Mouse (Mus musculus) thymus, adult 2 months (tissue): ENCODE results near the gene Arnt. TPM values are rescaled to one million over a fixed set of nuclear protein-coding genes. Genes with fewer than 3 reads are reported as not detected.
"Not testable (repeated sequence)": the region's sequence is repeated elsewhere in the genome, so short reads cannot be mapped to it uniquely, and the experiment has no call there.

Source experiments
- DNase-seq: peaks from one replicate; pipeline ENCODE4 v3.0.0; 2021
- H3K27ac ChIP-seq: fragments of 200-500 bp; 2 replicates; pipeline ENCODE4 v1.5.1; 2012; ENCODE audit warnings: low read length, control low read depth; ENCODE audit not compliant: control insufficient read depth, insufficient read depth
- H3K27me3 ChIP-seq: fragments of 200-500 bp; 2 replicates; pipeline ENCODE4 v1.6.1; 2012; ENCODE audit warnings: mild to moderate bottlenecking, low read length, moderate library complexity, mixed read lengths; ENCODE audit not compliant: control insufficient read depth, insufficient read depth
- H3K36me3 ChIP-seq: fragments of 200-500 bp; 2 replicates; pipeline ENCODE4 v1.6.1; 2012; ENCODE audit warnings: mild to moderate bottlenecking, low read length, moderate library complexity; ENCODE audit not compliant: control insufficient read depth, insufficient read depth
- H3K4me1 ChIP-seq: fragments of 200-500 bp; replicated peaks from 2 replicates; pipeline ENCODE4 v1.6.1; 2012; ENCODE audit warnings: low read length; ENCODE audit not compliant: control insufficient read depth, insufficient read depth
- H3K4me3 ChIP-seq: fragments of 200-500 bp; 2 replicates; pipeline ENCODE4 v1.5.1; 2012; ENCODE audit warnings: mild to moderate bottlenecking, low read length, control low read depth, moderate library complexity; ENCODE audit not compliant: control insufficient read depth, insufficient read depth
- CTCF ChIP-seq: fragments of 200-500 bp; IDR thresholded peaks from 2 replicates; pipeline ENCODE4 v1.5.1; 2012; ENCODE audit warnings: mild to moderate bottlenecking, control low read depth, low read length, moderate library complexity, borderline replicate concordance; ENCODE audit not compliant: control insufficient read depth, poor library complexity, insufficient read depth; ENCODE audit errors: extremely low read depth
- POLR2A ChIP-seq: fragments of 200-500 bp; IDR thresholded peaks from 2 replicates; pipeline ENCODE4 v1.6.1; 2012; ENCODE audit warnings: mild to moderate bottlenecking, low read length, control low read depth, moderate library complexity; ENCODE audit not compliant: control insufficient read depth, poor library complexity, insufficient read depth; ENCODE audit errors: extremely low read depth
- WGBS: fragments of 180-500 bp; shearing (Covaris S2); methylation state at CpG from one replicate; pipeline ENCODE4 v1.1.7; 2018; 5-methylcytosine and 5-hydroxymethylcytosine counted together
- polyA plus RNA-seq: library from polyadenylated mRNA; depleted of rRNA; stranded (reverse); fragments of >200 nt; gene quantifications from 2 replicates; pipeline ENCODE4 v1.2.3, GENCODE M21; 2012

Arnt gene
- polyA plus RNA-seq, 1 experiment, result 40.5 TPM

DNA sequence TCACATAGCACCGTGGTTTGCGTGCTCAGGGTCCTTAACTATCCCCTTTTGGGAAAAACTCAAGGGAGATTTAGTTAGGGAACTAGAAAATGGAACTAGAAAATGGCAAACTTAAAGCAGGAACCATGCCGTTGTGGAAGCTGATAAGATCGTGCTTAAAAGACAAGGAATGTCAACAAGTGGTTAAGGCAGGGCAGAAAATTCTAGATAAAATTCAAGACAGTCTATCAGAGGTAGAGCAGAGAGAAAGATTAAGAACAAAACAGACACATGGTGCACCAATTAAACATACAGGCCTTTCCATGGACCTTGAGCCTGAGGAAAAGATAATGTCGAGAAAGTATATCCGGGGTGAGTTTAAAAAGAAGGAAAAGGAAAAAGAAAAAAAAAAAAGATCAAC, 16.3 kb upstream of the Arnt start:
- 97% methylated on average over 6 of the region's 6 CpGs for whole genome bisulfite sequencing
- Histone ChIP-seq H3K27ac (no peak overlapping the region), H3K27me3 (no peaks in the 10 kb centered on the region), H3K36me3 (no peaks in the 10 kb centered on the region), H3K4me3 (no peak overlapping the region), H3K4me1 (no peaks in the 10 kb centered on the region)
- TF ChIP-seq POLR2A (no peak), CTCF (no peak)
- DNase-seq, result no peak

DNA sequence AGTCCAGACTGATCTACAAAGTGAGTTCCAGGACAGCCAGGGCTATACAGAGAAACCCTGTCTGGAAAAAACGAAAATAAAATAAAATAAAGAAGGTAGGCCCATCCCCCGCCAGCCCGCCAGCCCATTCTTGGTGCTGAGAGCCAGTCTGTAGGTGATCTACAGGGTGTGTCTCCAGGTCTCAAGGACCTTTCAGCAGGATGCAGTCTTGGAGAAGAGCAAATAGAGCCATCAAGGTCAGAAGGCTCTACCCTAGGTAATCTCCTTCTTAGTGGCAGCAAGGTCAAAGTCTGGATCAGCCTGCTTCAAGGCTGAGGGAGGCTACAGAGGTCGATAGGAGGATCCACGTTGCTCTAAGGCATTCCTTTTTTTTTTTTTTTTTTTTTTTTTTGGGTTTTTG, 7.7 kb upstream of the Arnt start:
- H3K36me3 ChIP-seq, DNase-seq, H3K27me3 ChIP-seq, H3K27ac ChIP-seq, H3K4me3 ChIP-seq, H3K4me1 ChIP-seq: not testable (repeated sequence)
- WGBS, result 85% methylated on average over 5 of the region's 5 CpGs

DNA sequence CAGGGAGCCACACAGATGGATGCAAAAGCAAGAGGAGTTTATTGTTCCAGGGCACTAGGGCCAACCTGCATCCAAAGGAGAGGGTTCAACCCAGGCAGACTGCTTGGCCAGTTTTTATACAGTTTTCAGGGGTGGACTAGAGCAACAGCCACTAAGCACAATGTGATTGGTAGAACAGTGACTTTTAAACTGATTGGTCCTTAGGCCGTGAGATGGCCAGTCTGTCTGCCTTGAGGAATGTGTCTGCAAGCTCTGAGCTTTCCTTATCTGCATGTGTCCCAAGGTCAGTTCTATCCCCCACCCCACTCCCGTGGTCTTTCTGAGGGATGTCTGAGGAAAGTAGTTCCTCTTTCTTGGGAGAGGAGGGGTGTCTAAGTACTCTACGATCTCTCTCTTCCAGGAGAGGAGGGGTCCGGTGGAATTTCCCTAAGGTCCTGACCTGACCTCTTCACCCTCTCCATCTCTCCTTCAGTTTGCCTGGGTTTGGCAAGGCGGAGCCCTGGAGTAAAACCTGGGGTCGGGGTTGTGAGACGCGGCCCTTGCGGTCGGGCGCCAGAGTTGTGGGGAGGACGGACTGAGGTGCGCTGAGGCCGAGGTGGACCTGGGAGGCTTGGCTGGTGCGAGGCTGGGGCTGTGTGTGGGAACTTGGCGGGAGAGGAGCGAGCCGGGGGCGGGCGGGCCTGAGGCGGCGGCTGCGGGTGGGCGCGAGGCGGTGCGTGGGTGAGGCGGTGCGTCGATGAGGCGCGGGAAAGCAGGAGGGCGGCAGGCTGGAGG, 6.9 kb upstream of the Arnt start:
- H3K27me3 ChIP-seq, H3K4me3 ChIP-seq, DNase-seq, H3K36me3 ChIP-seq, H3K27ac ChIP-seq, H3K4me1 ChIP-seq: not testable (repeated sequence)
- 22% methylated on average over 18 of the region's 33 CpGs for WGBS

DNA sequence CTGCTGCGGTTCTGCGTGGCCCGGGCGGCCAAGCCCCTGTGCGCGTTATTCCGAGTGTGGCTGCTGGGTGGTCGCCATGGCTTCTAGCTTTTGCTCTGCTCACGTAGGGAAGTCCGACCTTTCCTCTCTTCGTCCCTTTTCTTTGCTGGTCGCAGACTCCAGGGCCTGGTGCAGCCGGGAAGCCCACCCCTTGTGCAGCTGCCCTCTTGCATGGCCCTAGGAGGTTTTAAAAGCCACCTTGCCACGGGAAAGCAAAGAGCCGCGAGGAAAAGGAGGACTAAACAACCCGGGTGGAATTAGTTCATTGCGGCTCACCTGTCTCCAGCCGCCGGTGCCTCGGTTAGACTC, 6.3 kb upstream of the Arnt start:
- peak; percentile 22 for DNase-seq
- not testable (repeated sequence) for H3K4me1 ChIP-seq, H3K27me3 ChIP-seq, H3K36me3 ChIP-seq, H3K27ac ChIP-seq
- 15% methylated on average over 16 of the region's 21 CpGs for WGBS
- peak overlapping the region; percentile 27 for H3K4me3 ChIP-seq

DNA sequence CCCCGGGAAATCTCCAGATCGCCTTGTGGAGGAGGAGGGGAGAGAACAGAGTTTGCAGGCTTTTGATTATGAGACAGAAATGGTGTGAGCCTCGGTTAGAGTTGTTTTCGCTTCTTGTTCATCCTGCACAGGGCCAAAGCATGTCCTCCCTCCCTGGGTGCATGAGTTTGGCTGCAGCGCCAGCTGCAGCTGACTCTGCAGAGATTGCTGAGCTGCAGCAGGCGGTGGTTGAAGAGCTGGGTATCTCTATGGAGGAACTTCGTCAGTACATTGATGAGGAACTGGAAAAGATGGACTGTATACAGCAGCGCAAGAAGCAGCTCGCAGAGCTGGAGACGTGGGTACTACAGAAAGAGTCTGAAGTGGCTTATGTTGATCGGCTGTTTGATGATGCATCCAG, 5.8 kb upstream of the Arnt start:
- not testable (repeated sequence) for H3K27ac ChIP-seq, H3K4me3 ChIP-seq, DNase-seq, H3K36me3 ChIP-seq, H3K27me3 ChIP-seq, H3K4me1 ChIP-seq
- WGBS, result 44% methylated on average over 5 of the region's 11 CpGs

DNA sequence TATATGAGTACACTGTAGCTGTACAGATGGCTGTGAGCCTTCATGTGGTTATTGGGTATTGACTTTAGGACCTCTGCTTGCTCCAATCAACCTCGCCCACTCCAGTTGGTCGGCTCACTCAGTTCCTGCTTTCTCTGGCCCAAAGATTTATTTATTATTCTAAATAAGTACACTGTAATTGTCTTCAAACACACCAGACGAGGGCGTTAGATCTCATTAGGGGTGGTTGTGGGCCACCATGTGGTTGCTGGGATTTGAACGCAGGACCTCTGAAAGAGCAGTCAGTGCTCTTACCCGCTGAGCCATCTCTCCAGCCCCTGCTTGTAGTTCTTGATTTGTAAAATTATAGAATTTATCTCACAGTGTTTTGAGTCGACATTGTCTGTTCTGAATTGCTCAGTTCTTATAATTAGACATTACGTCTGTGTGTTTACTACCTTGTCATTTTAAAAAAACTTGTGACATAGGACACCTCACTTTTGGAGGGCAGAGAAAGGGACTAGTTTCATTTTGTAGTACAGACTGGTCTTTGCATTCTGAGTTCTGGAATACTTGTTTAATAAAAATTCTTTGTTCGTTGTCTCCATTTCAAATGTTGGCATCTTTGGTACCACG, 780 bp upstream of the Arnt start:
- Histone ChIP-seq H3K36me3 (peaks cover 5% of the 10 kb centered on the region; the same call in 1 of the 2 replicates), H3K4me3 (no peak overlapping the region), H3K4me1 (peaks cover 2% of the 10 kb centered on the region; the same call in 1 of the 2 replicates), H3K27me3 (no peaks in the 10 kb centered on the region), H3K27ac (no peak overlapping the region)
- TF ChIP-seq CTCF (no peak), POLR2A (no peak)
- 75% methylated on average over 10 of the region's 10 CpGs for WGBS
- no peak for DNase-seq

DNA sequence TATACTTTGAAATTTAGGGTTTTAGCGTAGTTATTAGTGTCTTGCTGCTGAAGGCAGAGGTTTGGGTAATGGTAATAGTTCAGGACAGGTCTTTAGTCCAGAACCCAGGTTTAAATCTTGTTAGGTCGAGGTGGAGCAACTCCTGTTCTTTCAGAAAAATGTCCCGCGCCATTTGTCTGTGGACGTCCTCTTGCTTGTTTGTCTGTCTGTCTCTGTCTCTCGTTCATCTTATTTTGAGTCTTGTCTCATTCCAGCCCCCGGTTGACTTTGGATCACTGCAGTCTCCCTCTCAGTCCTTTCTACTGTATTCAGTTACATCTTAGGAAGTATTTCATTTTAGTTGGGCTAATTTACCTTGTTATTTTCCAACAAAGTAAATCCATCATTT, 789 bp downstream of the Arnt start:
- Histone ChIP-seq H3K27ac (no peak overlapping the region), H3K4me3 (peak overlapping the region; percentile 4; the same call in 1 of the 2 replicates), H3K36me3 (peaks cover 5% of the 10 kb centered on the region; the same call in 1 of the 2 replicates), H3K4me1 (peaks cover 2% of the 10 kb centered on the region; the same call in 1 of the 2 replicates), H3K27me3 (no peaks in the 10 kb centered on the region)
- WGBS, result 15% methylated on average over 7 of the region's 7 CpGs
- no peak for TF ChIP-seq CTCF
- TF ChIP-seq POLR2A, result no peak
- DNase-seq, result peak; percentile 5
